16 mouse cellular contexts compared by ENCODE assay signal in genomic region chr13:83742102-83742501, GRCm38 (mm10).
DNase-seq lines count a peak whose midpoint lies in the region; ATAC-seq lines count a peak whose summit lies in the region.
"Had no signal": no experiment of that assay in that cellular context is flagged by ENCODE, and none has a peak within 500 bp of the region (broad histone marks: within the 10 kb centered on the region; RNA-seq: fewer than 3 reads in every experiment).

No protein-coding gene starts in this region.

- no peak overlapping the region for H3K9ac ChIP-seq in neural tube, embryonic 11.5 days (ENCODE audit: low read length)
- no peak overlapping the region for H3K9ac ChIP-seq in hindbrain, embryonic 11.5 days (ENCODE audit: low read depth, low read length)
- H3K9ac ChIP-seq in midbrain, embryonic 12.5 days (replicated peaks): no peak overlapping the region
- H3K9ac ChIP-seq in neural tube, embryonic 15.5 days (replicated peaks): peak overlapping the region; percentile 42; the same call in 1 of the 2 replicates
- H3K9ac ChIP-seq: embryonic facial prominence, embryonic 15.5 days; heart, embryonic 12.5 days; liver, embryonic 13.5 days had no signal

- no peak for ATAC-seq in neural tube, embryonic 11.5 days (ENCODE audit: insufficient read depth, low FRiP score, low TSS enrichment)
- no peak for ATAC-seq in hindbrain, embryonic 11.5 days (ENCODE audit: low FRiP score)
- no peak for ATAC-seq in midbrain, embryonic 12.5 days (ENCODE audit: low FRiP score, low read depth)
- ATAC-seq in neural tube, embryonic 15.5 days (ENCODE audit: low FRiP score): no peak
- ATAC-seq: lung, postnatal 0 days; Patski had no signal

- no peak overlapping the region for H3K4me3 ChIP-seq in neural tube, embryonic 11.5 days (ENCODE audit: low read depth, low read length)
- H3K4me3 ChIP-seq in hindbrain, embryonic 11.5 days (ENCODE audit: low read depth, low read length): no peak overlapping the region
- H3K4me3 ChIP-seq in midbrain, embryonic 12.5 days: 0 out of 2 replicates have a peak overlapping the region, but pooled peaks have one; percentile 7
- peak overlapping the region; percentile 36 for H3K4me3 ChIP-seq in neural tube, embryonic 15.5 days (replicated peaks)
- H3K4me3 ChIP-seq: embryonic facial prominence, embryonic 15.5 days; heart, embryonic 12.5 days; liver, embryonic 13.5 days had no signal

- H3K27ac ChIP-seq in neural tube, embryonic 11.5 days (ENCODE audit: low read depth, low read length): peak overlapping the region; percentile 58
- H3K27ac ChIP-seq in hindbrain, embryonic 11.5 days (ENCODE audit: low read depth, low read length): peak overlapping the region; percentile 48
- peak overlapping the region; percentile 78 for H3K27ac ChIP-seq in midbrain, embryonic 12.5 days (replicated peaks)
- peak overlapping the region; percentile 83 for H3K27ac ChIP-seq in neural tube, embryonic 15.5 days (replicated peaks)
- H3K27ac ChIP-seq: embryonic facial prominence, embryonic 15.5 days; liver, embryonic 13.5 days had no signal

- 49% methylated on average over 2 of the region's 2 CpGs for WGBS in neural tube, embryonic 11.5 days
- WGBS in hindbrain, embryonic 11.5 days: 59% methylated on average over 2 of the region's 2 CpGs
- 30% methylated on average over 2 of the region's 2 CpGs for WGBS in midbrain, embryonic 12.5 days
- WGBS in neural tube, embryonic 15.5 days: 21% methylated on average over 2 of the region's 2 CpGs

- intact Hi-C loops in heart, postnatal 25 days (cut with DNase I): no loop called here

- H3K9me3 ChIP-seq in neural tube, embryonic 11.5 days (ENCODE audit: control insufficient read depth, low read length): no peaks in the 10 kb centered on the region
- no peaks in the 10 kb centered on the region for H3K9me3 ChIP-seq in hindbrain, embryonic 11.5 days (ENCODE audit: control insufficient read depth, low read length)
- H3K9me3 ChIP-seq in midbrain, embryonic 12.5 days: no peaks in the 10 kb centered on the region
- no peaks in the 10 kb centered on the region for H3K9me3 ChIP-seq in neural tube, embryonic 15.5 days (replicated peaks)
- H3K9me3 ChIP-seq: embryonic facial prominence, embryonic 15.5 days; heart, embryonic 12.5 days; liver, embryonic 13.5 days had no signal

- DNase-seq in neural tube, embryonic 11.5 days (ENCODE audit: low spot score): peak; percentile 41
- DNase-seq in neural tube, embryonic 10.5 days (ENCODE audit: extremely low spot score, low spot score): no peak
- DNase-seq in hindbrain, embryonic 11.5 days (ENCODE audit: low spot score): peak; percentile 30
- DNase-seq in right cerebral cortex, postnatal 10 days (ENCODE audit: low spot score in 2 of 2): no peak
- no peak for DNase-seq in heart, postnatal 25 days (ENCODE audit: low spot score)
- DNase-seq in adrenal gland, adult 8-10 months: no peak
- DNase-seq: gastrocnemius, postnatal 36 days; kidney, adult 2 months; kidney, postnatal 25 days; liver, embryonic 13.5 days had no signal

- peaks cover 6% of the 10 kb centered on the region; the same call in 1 of the 2 replicates for H3K4me1 ChIP-seq in neural tube, embryonic 11.5 days (ENCODE audit: control insufficient read depth, insufficient read depth, low read length)
- no peaks in the 10 kb centered on the region for H3K4me1 ChIP-seq in hindbrain, embryonic 11.5 days (replicated peaks; ENCODE audit: control insufficient read depth, insufficient read depth, low read length)
- H3K4me1 ChIP-seq in midbrain, embryonic 12.5 days: peaks cover 27% of the 10 kb centered on the region
- peaks cover 22% of the 10 kb centered on the region; the same call in 1 of the 2 replicates for H3K4me1 ChIP-seq in neural tube, embryonic 15.5 days
- H3K4me1 ChIP-seq: liver, embryonic 13.5 days had no signal

- no peak overlapping the region for H3K4me2 ChIP-seq in neural tube, embryonic 11.5 days (ENCODE audit: low read depth)
- no peak overlapping the region for H3K4me2 ChIP-seq in hindbrain, embryonic 11.5 days (replicated peaks; ENCODE audit: low read depth, low read length)
- H3K4me2 ChIP-seq in midbrain, embryonic 12.5 days (replicated peaks): peak overlapping the region; percentile 67
- H3K4me2 ChIP-seq in neural tube, embryonic 15.5 days: peak overlapping the region; percentile 67
- H3K4me2 ChIP-seq: embryonic facial prominence, embryonic 15.5 days; heart, embryonic 12.5 days; liver, embryonic 13.5 days had no signal

- no peaks in the 10 kb centered on the region for H3K27me3 ChIP-seq in neural tube, embryonic 11.5 days (ENCODE audit: control insufficient read depth, insufficient read depth, low read length)
- H3K27me3 ChIP-seq in hindbrain, embryonic 11.5 days (ENCODE audit: control insufficient read depth, insufficient read depth, low read length): no peaks in the 10 kb centered on the region
- H3K27me3 ChIP-seq in midbrain, embryonic 12.5 days: no peaks in the 10 kb centered on the region
- H3K27me3 ChIP-seq in neural tube, embryonic 15.5 days (replicated peaks): no peaks in the 10 kb centered on the region

- H3K36me3 ChIP-seq in neural tube, embryonic 11.5 days (ENCODE audit: control insufficient read depth, insufficient read depth, low read length): no peaks in the 10 kb centered on the region
- H3K36me3 ChIP-seq in hindbrain, embryonic 11.5 days (ENCODE audit: control insufficient read depth, insufficient read depth, low read length): no peaks in the 10 kb centered on the region
- H3K36me3 ChIP-seq in midbrain, embryonic 12.5 days: peaks cover 18% of the 10 kb centered on the region
- no peaks in the 10 kb centered on the region for H3K36me3 ChIP-seq in neural tube, embryonic 15.5 days
- H3K36me3 ChIP-seq: embryonic facial prominence, embryonic 15.5 days; heart, embryonic 12.5 days; liver, embryonic 13.5 days had no signal

Comparison
In these comparisons a context has a peak if more than half of its experiments do, and no peak if none do; other contexts are left out.
1. DNase-seq: peak in neural tube, embryonic 11.5 days (single experiment) and hindbrain, embryonic 11.5 days (single experiment); none in neural tube, embryonic 10.5 days (single experiment), right cerebral cortex, postnatal 10 days (0 of 2), heart, postnatal 25 days (single experiment) and adrenal gland, adult 8-10 months (single experiment).
2. H3K4me2 ChIP-seq: peak in midbrain, embryonic 12.5 days (single experiment) and neural tube, embryonic 15.5 days (single experiment); none in neural tube, embryonic 11.5 days (single experiment) and hindbrain, embryonic 11.5 days (single experiment).
3. H3K4me3 ChIP-seq: peak in midbrain, embryonic 12.5 days (single experiment) and neural tube, embryonic 15.5 days (single experiment); none in neural tube, embryonic 11.5 days (single experiment) and hindbrain, embryonic 11.5 days (single experiment).
4. Peak in every context shown above with its lines, with median percentiles within 50 percentile points of each other: H3K27ac ChIP-seq.